Mouse (Mus musculus) spleen, adult 2 months (tissue): ENCODE measurements around the gene Usp2.

Source experiments
- CTCF ChIP-seq: fragments of 200-500 bp; IDR thresholded peaks from 2 replicates; pipeline ENCODE4 v1.5.1; 2011; ENCODE audit warnings: mild to moderate bottlenecking, inconsistent platforms; ENCODE audit not compliant: insufficient read depth, insufficient read length, insufficient replicate concordance; ENCODE audit errors: extremely low read depth
- POLR2A ChIP-seq: fragments of 200-500 bp; IDR thresholded peaks from 2 replicates; pipeline ENCODE4 v1.6.1; 2011; ENCODE audit warnings: low read depth, low read length, inconsistent platforms

GRCm38 (mm10) chr9:44075276-44075995, 8.6 kb downstream of the Usp2 start:
- TF ChIP-seq POLR2A (no peak), CTCF (no peak)
